Mouse (Mus musculus): ENCODE results near the gene Glud1. TPM values are rescaled to one million over a fixed set of nuclear protein-coding genes. Genes with fewer than 3 reads are reported as not detected.

Glud1 gene
- polyA plus RNA-seq, 1 experiment from 2014 or later: 155 TPM

GRCm38 (mm10) chr14:34375415-34375904, 64.9 kb downstream of the Glud1 start, which contains the start of gene Mmrn2:
TSS of gene Mmrn2 (plus strand) at chr14:34375465.
- Histone ChIP-seq H3K27me3 (ENCODE audit: control insufficient read depth, insufficient read depth, low read depth, low read length) (no peaks in the 10 kb centered on the region), H3K4me1 (ENCODE audit: control insufficient read depth, low read depth, low read length) (no peaks in the 10 kb centered on the region), H3K9me3 (replicated peaks; ENCODE audit: control insufficient read depth, low read length) (no peaks in the 10 kb centered on the region), H3K27ac (ENCODE audit: low read length) (no peak within 1 kb of the TSS), H3K9ac (ENCODE audit: low read depth, low read length) (no peak within 1 kb of the TSS), H3K36me3 (ENCODE audit: control insufficient read depth, insufficient read depth) (no peaks in the 10 kb centered on the region), H3K4me3 (ENCODE audit: low read depth, low read length) (no peak within 1 kb of the TSS; the same call in 1 of the 2 replicates), H3K4me2 (ENCODE audit: low read depth, low read length) (no peak within 1 kb of the TSS)
- 39% methylated on average over 13 of the region's 13 CpGs for WGBS (ENCODE audit: insufficient replicate concordance)
- no peak for ATAC-seq (ENCODE audit: low read depth)

- no peak overlapping the region for H3K4me2 ChIP-seq (ENCODE audit: low read depth, low read length)
- no peaks in the 10 kb centered on the region for H3K27me3 ChIP-seq (ENCODE audit: control insufficient read depth, insufficient read depth, low read depth, low read length)
- H3K4me3 ChIP-seq (ENCODE audit: low read depth, low read length): no peak overlapping the region
Observed at GRCm38 (mm10) chr14:34375941-34376340, 65.4 kb downstream of the Glud1 start.

GRCm38 (mm10) chr14:34377121-34377520, 66.6 kb downstream of the Glud1 start:
- H3K4me3 ChIP-seq (ENCODE audit: low read depth, low read length): no peak overlapping the region
- no peaks in the 10 kb centered on the region for H3K27me3 ChIP-seq (ENCODE audit: control insufficient read depth, insufficient read depth, low read depth, low read length)
- H3K9me3 ChIP-seq (replicated peaks; ENCODE audit: control insufficient read depth, low read length): no peaks in the 10 kb centered on the region
- no peak overlapping the region for H3K27ac ChIP-seq (ENCODE audit: low read length)
- 47% methylated on average over 4 of the region's 4 CpGs for WGBS (ENCODE audit: insufficient replicate concordance)
- H3K4me2 ChIP-seq (ENCODE audit: low read depth, low read length): no peak overlapping the region
- no peak for ATAC-seq (ENCODE audit: low read depth)
- H3K9ac ChIP-seq (ENCODE audit: low read depth, low read length): no peak overlapping the region
- H3K4me1 ChIP-seq (ENCODE audit: control insufficient read depth, low read depth, low read length): no peaks in the 10 kb centered on the region
- H3K36me3 ChIP-seq (ENCODE audit: control insufficient read depth, insufficient read depth): no peaks in the 10 kb centered on the region

More at GRCm38 (mm10) chr14:34375941-34376340, 65.4 kb downstream of the Glud1 start:
- ATAC-seq (ENCODE audit: low read depth): no peak
- Histone ChIP-seq H3K9me3 (replicated peaks; ENCODE audit: control insufficient read depth, low read length) (no peaks in the 10 kb centered on the region), H3K27ac (ENCODE audit: low read length) (no peak overlapping the region), H3K9ac (ENCODE audit: low read depth, low read length) (no peak overlapping the region), H3K4me1 (ENCODE audit: control insufficient read depth, low read depth, low read length) (no peaks in the 10 kb centered on the region), H3K36me3 (ENCODE audit: control insufficient read depth, insufficient read depth) (no peaks in the 10 kb centered on the region)
- 64% methylated on average over 5 of the region's 5 CpGs for WGBS (ENCODE audit: insufficient replicate concordance)

GRCm38 (mm10) chr14:34378560-34379331, 68.2 kb downstream of the Glud1 start:
- no peak overlapping the region for H3K4me2 ChIP-seq (ENCODE audit: low read depth, low read length)
- no peak overlapping the region for H3K4me3 ChIP-seq (ENCODE audit: low read depth, low read length)
- 0 out of 2 replicates have a peak, but pooled peaks have one; percentile 21 for ATAC-seq (ENCODE audit: low read depth)
- no peaks in the 10 kb centered on the region for H3K4me1 ChIP-seq (ENCODE audit: control insufficient read depth, low read depth, low read length)
- H3K27me3 ChIP-seq (ENCODE audit: control insufficient read depth, insufficient read depth, low read depth, low read length): no peaks in the 10 kb centered on the region
- H3K36me3 ChIP-seq (ENCODE audit: control insufficient read depth, insufficient read depth): no peaks in the 10 kb centered on the region
- H3K9ac ChIP-seq (ENCODE audit: low read depth, low read length): no peak overlapping the region
- no peak overlapping the region for H3K27ac ChIP-seq (ENCODE audit: low read length)
- 44% methylated on average over 11 of the region's 11 CpGs for WGBS (ENCODE audit: insufficient replicate concordance)
- no peaks in the 10 kb centered on the region for H3K9me3 ChIP-seq (replicated peaks; ENCODE audit: control insufficient read depth, low read length)

- Histone ChIP-seq H3K4me2 (ENCODE audit: low read depth, low read length) (no peak overlapping the region), H3K27ac (ENCODE audit: low read length) (no peak overlapping the region), H3K27me3 (ENCODE audit: control insufficient read depth, insufficient read depth, low read depth, low read length) (no peaks in the 10 kb centered on the region), H3K9ac (ENCODE audit: low read depth, low read length) (no peak overlapping the region), H3K4me3 (ENCODE audit: low read depth, low read length) (no peak overlapping the region), H3K4me1 (ENCODE audit: control insufficient read depth, low read depth, low read length) (no peaks in the 10 kb centered on the region), H3K9me3 (replicated peaks; ENCODE audit: control insufficient read depth, low read length) (no peaks in the 10 kb centered on the region), H3K36me3 (ENCODE audit: control insufficient read depth, insufficient read depth) (no peaks in the 10 kb centered on the region)
- ATAC-seq (ENCODE audit: low read depth): no peak
- WGBS (ENCODE audit: insufficient replicate concordance): 75% methylated on average over 9 of the region's 9 CpGs
Observed at GRCm38 (mm10) chr14:34382921-34383704, 72.6 kb downstream of the Glud1 start.

GRCm38 (mm10) chr14:34393295-34393694, 82.8 kb downstream of the Glud1 start:
- no peaks in the 10 kb centered on the region for H3K9me3 ChIP-seq (replicated peaks; ENCODE audit: control insufficient read depth, low read length)
- 57% methylated on average over 4 of the region's 4 CpGs for whole genome bisulfite sequencing (ENCODE audit: insufficient replicate concordance)
- no peaks in the 10 kb centered on the region for H3K4me1 ChIP-seq (ENCODE audit: control insufficient read depth, low read depth, low read length)
- no peaks in the 10 kb centered on the region for H3K36me3 ChIP-seq (ENCODE audit: control insufficient read depth, insufficient read depth)
- H3K4me2 ChIP-seq (ENCODE audit: low read depth, low read length): no peak overlapping the region
- H3K4me3 ChIP-seq (ENCODE audit: low read depth, low read length): no peak overlapping the region
- H3K9ac ChIP-seq (ENCODE audit: low read depth, low read length): no peak overlapping the region
- H3K27me3 ChIP-seq (ENCODE audit: control insufficient read depth, insufficient read depth, low read depth, low read length): no peaks in the 10 kb centered on the region
- no peak for ATAC-seq (ENCODE audit: low read depth)
- H3K27ac ChIP-seq (ENCODE audit: low read length): no peak overlapping the region

Other genes with a start within 250 kb of the Glud1 start
- 0.07 and 0.08 TPM in 2 replicates for gene Anxa8, start 224.7 kb upstream of the Glud1 start, polyA plus RNA-seq (2015; fragmentation: Nextera tagmentation; extraction: Ambion mirVana)
- gene A630023A22Rik, start 208.0 kb upstream of the Glud1 start, polyA plus RNA-seq (2015; fragmentation: Nextera tagmentation; extraction: Ambion mirVana): not detected in 2 replicates
- not detected in 2 replicates for gene Npy4r, start 158.2 kb upstream of the Glud1 start, polyA plus RNA-seq (2015; fragmentation: Nextera tagmentation; extraction: Ambion mirVana)
- gene Gprin2, start 109.1 kb upstream of the Glud1 start, polyA plus RNA-seq (2015; fragmentation: Nextera tagmentation; extraction: Ambion mirVana): 0.02 and 0.09 TPM in 2 replicates
- gene Syt15, start 91.1 kb upstream of the Glud1 start, polyA plus RNA-seq (2015; fragmentation: Nextera tagmentation; extraction: Ambion mirVana): 0.57 and 0.63 TPM in 2 replicates
- gene Shld2, start 234 bp upstream of the Glud1 start, polyA plus RNA-seq (2015; fragmentation: Nextera tagmentation; extraction: Ambion mirVana): 7.6 and 8.3 TPM in 2 replicates
- 0.35 and 0.57 TPM in 2 replicates for gene Fam25c, start 44.7 kb downstream of the Glud1 start, polyA plus RNA-seq (2015; fragmentation: Nextera tagmentation; extraction: Ambion mirVana)
- gene Sncg, start 64.1 kb downstream of the Glud1 start, polyA plus RNA-seq (2015; fragmentation: Nextera tagmentation; extraction: Ambion mirVana): 0.11 and 0.24 TPM in 2 replicates
- 3.0 and 3.4 TPM in 2 replicates for gene Mmrn2, start 64.7 kb downstream of the Glud1 start, polyA plus RNA-seq (2015; fragmentation: Nextera tagmentation; extraction: Ambion mirVana)
- 2.0 and 3.0 TPM in 2 replicates for gene Bmpr1a, start 192.6 kb downstream of the Glud1 start, polyA plus RNA-seq (2015; fragmentation: Nextera tagmentation; extraction: Ambion mirVana)
- gene 9230112D13Rik, start 212.1 kb downstream of the Glud1 start, polyA plus RNA-seq (2015; fragmentation: Nextera tagmentation; extraction: Ambion mirVana): not detected in 2 replicates